Mouse (Mus musculus): ENCODE results near the gene Creb3l2. TPM values are rescaled to one million over a fixed set of nuclear protein-coding genes. Genes with fewer than 3 reads are reported as not detected.

The Creb3l2 gene
- polyA plus RNA-seq, 1 experiment from 2014 or later, result 44.6 TPM

GRCm38 (mm10) chr6:37306616-37307015 is 135.3 kb downstream of the Creb3l2 start:
- no peak overlapping the region for H3K27ac ChIP-seq
- no peak overlapping the region for H3K4me2 ChIP-seq (replicated peaks)
- H3K9ac ChIP-seq, result no peak overlapping the region
- ATAC-seq (ENCODE audit: low FRiP score, low read depth), result no peak
- no peaks in the 10 kb centered on the region for H3K36me3 ChIP-seq
- H3K4me3 ChIP-seq, result no peak overlapping the region
- no peaks in the 10 kb centered on the region for H3K4me1 ChIP-seq
- WGBS, result 92% methylated on average over 1 of the region's 1 CpGs
- H3K27me3 ChIP-seq, result peaks cover 16% of the 10 kb centered on the region
- 0 out of 2 replicates have a peak, but pooled peaks cover 2% of the 10 kb centered on the region for H3K9me3 ChIP-seq

- 11% methylated on average over 13 of the region's 13 CpGs for WGBS
- Histone ChIP-seq H3K27me3 (peaks cover 68% of the 10 kb centered on the region), H3K27ac (no peak overlapping the region), H3K4me2 (replicated peaks) (peak overlapping the region; percentile 98), H3K4me1 (peaks cover 16% of the 10 kb centered on the region), H3K4me3 (peak overlapping the region; percentile 61), H3K36me3 (no peaks in the 10 kb centered on the region), H3K9ac (peak overlapping the region; percentile 63; the same call in 1 of the 2 replicates), H3K9me3 (0 out of 2 replicates have a peak, but pooled peaks cover 2% of the 10 kb centered on the region)
- no peak for ATAC-seq (ENCODE audit: low FRiP score, low read depth)
Observed at GRCm38 (mm10) chr6:37300492-37300891, 141.5 kb downstream of the Creb3l2 start.

- Histone ChIP-seq H3K4me1 (peaks cover 16% of the 10 kb centered on the region), H3K9ac (peak within 1 kb of the TSS; percentile 63), H3K4me2 (replicated peaks) (peak within 1 kb of the TSS; percentile 98), H3K36me3 (no peaks in the 10 kb centered on the region), H3K27me3 (peaks cover 68% of the 10 kb centered on the region), H3K27ac (no peak within 1 kb of the TSS), H3K4me3 (peak within 1 kb of the TSS; percentile 61), H3K9me3 (0 out of 2 replicates have a peak, but pooled peaks cover 1% of the 10 kb centered on the region)
- ATAC-seq (ENCODE audit: low FRiP score, low read depth), result peak; percentile 77
- WGBS, result under 1% methylated on average over 59 of the region's 65 CpGs
Observed at GRCm38 (mm10) chr6:37299562-37300390, 142.2 kb downstream of the Creb3l2 start, which contains the start of gene Dgki. Dgki (minus strand) TSS chr6:37300184.

- Histone ChIP-seq H3K27me3 (peaks cover 68% of the 10 kb centered on the region), H3K36me3 (no peaks in the 10 kb centered on the region), H3K9ac (no peak overlapping the region), H3K4me1 (peaks cover 16% of the 10 kb centered on the region), H3K27ac (no peak overlapping the region), H3K9me3 (no peaks in the 10 kb centered on the region), H3K4me3 (peak overlapping the region; percentile 61), H3K4me2 (replicated peaks) (peak overlapping the region; percentile 98)
- 34% methylated on average over 4 of the region's 4 CpGs for WGBS
- no peak for ATAC-seq (ENCODE audit: low FRiP score, low read depth)
Observed at GRCm38 (mm10) chr6:37298982-37299381, 143.0 kb downstream of the Creb3l2 start.

- H3K27me3 ChIP-seq, result peaks cover 62% of the 10 kb centered on the region
- 43% methylated on average over 8 of the region's 8 CpGs for WGBS
Observed at GRCm38 (mm10) chr6:37297744-37298482, 144.0 kb downstream of the Creb3l2 start.

GRCm38 (mm10) chr6:37292068-37292467 is 149.9 kb downstream of the Creb3l2 start:
- 78% methylated on average over 2 of the region's 2 CpGs for WGBS
- Histone ChIP-seq H3K4me2 (replicated peaks) (no peak overlapping the region), H3K36me3 (no peaks in the 10 kb centered on the region), H3K4me1 (no peaks in the 10 kb centered on the region), H3K27me3 (peaks cover 6% of the 10 kb centered on the region), H3K27ac (no peak overlapping the region), H3K4me3 (no peak overlapping the region), H3K9ac (no peak overlapping the region), H3K9me3 (no peaks in the 10 kb centered on the region)
- ATAC-seq (ENCODE audit: low FRiP score, low read depth), result no peak

More at GRCm38 (mm10) chr6:37297744-37298482, 144.0 kb downstream of the Creb3l2 start:
- Histone ChIP-seq H3K36me3 (no peaks in the 10 kb centered on the region), H3K9ac (no peak overlapping the region), H3K4me1 (peaks cover 16% of the 10 kb centered on the region), H3K27ac (no peak overlapping the region), H3K4me2 (replicated peaks) (no peak overlapping the region), H3K9me3 (no peaks in the 10 kb centered on the region), H3K4me3 (no peak overlapping the region)
- no peak for ATAC-seq (ENCODE audit: low FRiP score, low read depth)

GRCm38 (mm10) chr6:37291171-37291570 is 150.8 kb downstream of the Creb3l2 start:
- H3K27me3 ChIP-seq, result peaks cover 2% of the 10 kb centered on the region; the same call in 1 of the 2 replicates
- H3K4me1 ChIP-seq, result no peaks in the 10 kb centered on the region
- no peak overlapping the region for H3K9ac ChIP-seq
- H3K9me3 ChIP-seq, result no peaks in the 10 kb centered on the region
- H3K36me3 ChIP-seq, result no peaks in the 10 kb centered on the region
- no peak overlapping the region for H3K4me2 ChIP-seq (replicated peaks)
- no peak overlapping the region for H3K4me3 ChIP-seq
- WGBS, result 96% methylated on average over 1 of the region's 1 CpGs
- H3K27ac ChIP-seq, result no peak overlapping the region
- ATAC-seq (ENCODE audit: low FRiP score, low read depth), result no peak

- no peaks in the 10 kb centered on the region for H3K27me3 ChIP-seq
- H3K9ac ChIP-seq, result no peak overlapping the region
- H3K36me3 ChIP-seq, result no peaks in the 10 kb centered on the region
- no peak overlapping the region for H3K4me3 ChIP-seq
- H3K27ac ChIP-seq, result no peak overlapping the region
- H3K9me3 ChIP-seq, result no peaks in the 10 kb centered on the region
- ATAC-seq (ENCODE audit: low FRiP score, low read depth), result no peak
- WGBS, result 94% methylated on average over 3 of the region's 3 CpGs
- H3K4me2 ChIP-seq (replicated peaks), result no peak overlapping the region
- no peaks in the 10 kb centered on the region for H3K4me1 ChIP-seq
Observed at GRCm38 (mm10) chr6:37290691-37291090, 151.3 kb downstream of the Creb3l2 start.

GRCm38 (mm10) chr6:37286134-37286533 is 155.8 kb downstream of the Creb3l2 start:
- H3K4me1 ChIP-seq, result no peaks in the 10 kb centered on the region
- no peak overlapping the region for H3K4me3 ChIP-seq
- no peaks in the 10 kb centered on the region for H3K9me3 ChIP-seq
- H3K4me2 ChIP-seq (replicated peaks), result no peak overlapping the region
- ATAC-seq (ENCODE audit: low FRiP score, low read depth), result no peak
- H3K27ac ChIP-seq, result no peak overlapping the region
- no peak overlapping the region for H3K9ac ChIP-seq
- no peaks in the 10 kb centered on the region for H3K27me3 ChIP-seq
- WGBS, result 92% methylated on average over 4 of the region's 4 CpGs
- H3K36me3 ChIP-seq, result no peaks in the 10 kb centered on the region

GRCm38 (mm10) chr6:37284879-37285278 is 157.1 kb downstream of the Creb3l2 start:
- WGBS, result 92% methylated on average over 9 of the region's 9 CpGs
- no peak overlapping the region for H3K4me2 ChIP-seq (replicated peaks)
- H3K27me3 ChIP-seq, result no peaks in the 10 kb centered on the region
- H3K9ac ChIP-seq, result no peak overlapping the region
- H3K27ac ChIP-seq, result no peak overlapping the region
- no peak for ATAC-seq (ENCODE audit: low FRiP score, low read depth)
- no peaks in the 10 kb centered on the region for H3K36me3 ChIP-seq
- no peaks in the 10 kb centered on the region for H3K4me1 ChIP-seq
- no peaks in the 10 kb centered on the region for H3K9me3 ChIP-seq
- no peak overlapping the region for H3K4me3 ChIP-seq

GRCm38 (mm10) chr6:37283336-37283735 is 158.6 kb downstream of the Creb3l2 start:
- Histone ChIP-seq H3K9ac (no peak overlapping the region), H3K4me1 (no peaks in the 10 kb centered on the region), H3K36me3 (no peaks in the 10 kb centered on the region), H3K27me3 (no peaks in the 10 kb centered on the region), H3K9me3 (no peaks in the 10 kb centered on the region), H3K27ac (no peak overlapping the region), H3K4me2 (replicated peaks) (no peak overlapping the region), H3K4me3 (no peak overlapping the region)
- 62% methylated on average over 2 of the region's 2 CpGs for WGBS
- ATAC-seq (ENCODE audit: low FRiP score, low read depth), result no peak

GRCm38 (mm10) chr6:37282659-37283058 is 159.3 kb downstream of the Creb3l2 start:
- Histone ChIP-seq H3K4me3 (no peak overlapping the region), H3K4me2 (replicated peaks) (no peak overlapping the region), H3K36me3 (no peaks in the 10 kb centered on the region), H3K4me1 (no peaks in the 10 kb centered on the region), H3K9ac (no peak overlapping the region), H3K27me3 (no peaks in the 10 kb centered on the region), H3K27ac (no peak overlapping the region), H3K9me3 (no peaks in the 10 kb centered on the region)
- ATAC-seq (ENCODE audit: low FRiP score, low read depth), result no peak
- WGBS, result 62% methylated on average over 1 of the region's 1 CpGs
